Mouse (Mus musculus) cerebellum, adult 2 months (tissue): ENCODE data around the gene Coro2b.

Experiments used
- CTCF ChIP-seq: fragments of 200-500 bp; IDR thresholded peaks from 2 replicates; pipeline ENCODE4 v1.5.1; 2011; ENCODE audit warnings: low read depth, mild to moderate bottlenecking, control low read depth, low read length, moderate library complexity, borderline replicate concordance; ENCODE audit not compliant: insufficient read depth
- POLR2A ChIP-seq: fragments of 200-500 bp; IDR thresholded peaks from 2 replicates; pipeline ENCODE4 v1.6.1; 2011; ENCODE audit warnings: low read length, control low read depth, borderline replicate concordance; ENCODE audit not compliant: insufficient read depth

- no peak for TF ChIP-seq CTCF
- TF ChIP-seq POLR2A, result no peak
Observed at GRCm38 (mm10) chr9:62427010-62427409, 109.8 kb downstream of the Coro2b start.
